Mouse (Mus musculus) thymus, adult 2 months (tissue): Measurements from ENCODE around the gene Pdk1. TPM values are rescaled to one million over a fixed set of nuclear protein-coding genes. Genes with fewer than 3 reads are reported as not detected.

Experiments used
- DNase-seq: peaks from one replicate; pipeline ENCODE4 v3.0.0; 2021
- H3K27ac ChIP-seq: fragments of 200-500 bp; 2 replicates; pipeline ENCODE4 v1.5.1; 2012; ENCODE audit warnings: low read length, control low read depth; ENCODE audit not compliant: control insufficient read depth, insufficient read depth
- H3K27me3 ChIP-seq: fragments of 200-500 bp; 2 replicates; pipeline ENCODE4 v1.6.1; 2012; ENCODE audit warnings: mild to moderate bottlenecking, low read length, moderate library complexity, mixed read lengths; ENCODE audit not compliant: control insufficient read depth, insufficient read depth
- H3K36me3 ChIP-seq: fragments of 200-500 bp; 2 replicates; pipeline ENCODE4 v1.6.1; 2012; ENCODE audit warnings: mild to moderate bottlenecking, low read length, moderate library complexity; ENCODE audit not compliant: control insufficient read depth, insufficient read depth
- H3K4me1 ChIP-seq: fragments of 200-500 bp; replicated peaks from 2 replicates; pipeline ENCODE4 v1.6.1; 2012; ENCODE audit warnings: low read length; ENCODE audit not compliant: control insufficient read depth, insufficient read depth
- H3K4me3 ChIP-seq: fragments of 200-500 bp; 2 replicates; pipeline ENCODE4 v1.5.1; 2012; ENCODE audit warnings: mild to moderate bottlenecking, low read length, control low read depth, moderate library complexity; ENCODE audit not compliant: control insufficient read depth, insufficient read depth
- CTCF ChIP-seq: fragments of 200-500 bp; IDR thresholded peaks from 2 replicates; pipeline ENCODE4 v1.5.1; 2012; ENCODE audit warnings: mild to moderate bottlenecking, control low read depth, low read length, moderate library complexity, borderline replicate concordance; ENCODE audit not compliant: control insufficient read depth, poor library complexity, insufficient read depth; ENCODE audit errors: extremely low read depth
- POLR2A ChIP-seq: fragments of 200-500 bp; IDR thresholded peaks from 2 replicates; pipeline ENCODE4 v1.6.1; 2012; ENCODE audit warnings: mild to moderate bottlenecking, low read length, control low read depth, moderate library complexity; ENCODE audit not compliant: control insufficient read depth, poor library complexity, insufficient read depth; ENCODE audit errors: extremely low read depth
- WGBS: fragments of 180-500 bp; shearing (Covaris S2); methylation state at CpG from one replicate; pipeline ENCODE4 v1.1.7; 2018; 5-methylcytosine and 5-hydroxymethylcytosine counted together
- polyA plus RNA-seq: library from polyadenylated mRNA; depleted of rRNA; stranded (reverse); fragments of >200 nt; gene quantifications from 2 replicates; pipeline ENCODE4 v1.2.3, GENCODE M21; 2012

Gene Pdk1
- polyA plus RNA-seq, 1 experiment, result 43.7 TPM

DNA sequence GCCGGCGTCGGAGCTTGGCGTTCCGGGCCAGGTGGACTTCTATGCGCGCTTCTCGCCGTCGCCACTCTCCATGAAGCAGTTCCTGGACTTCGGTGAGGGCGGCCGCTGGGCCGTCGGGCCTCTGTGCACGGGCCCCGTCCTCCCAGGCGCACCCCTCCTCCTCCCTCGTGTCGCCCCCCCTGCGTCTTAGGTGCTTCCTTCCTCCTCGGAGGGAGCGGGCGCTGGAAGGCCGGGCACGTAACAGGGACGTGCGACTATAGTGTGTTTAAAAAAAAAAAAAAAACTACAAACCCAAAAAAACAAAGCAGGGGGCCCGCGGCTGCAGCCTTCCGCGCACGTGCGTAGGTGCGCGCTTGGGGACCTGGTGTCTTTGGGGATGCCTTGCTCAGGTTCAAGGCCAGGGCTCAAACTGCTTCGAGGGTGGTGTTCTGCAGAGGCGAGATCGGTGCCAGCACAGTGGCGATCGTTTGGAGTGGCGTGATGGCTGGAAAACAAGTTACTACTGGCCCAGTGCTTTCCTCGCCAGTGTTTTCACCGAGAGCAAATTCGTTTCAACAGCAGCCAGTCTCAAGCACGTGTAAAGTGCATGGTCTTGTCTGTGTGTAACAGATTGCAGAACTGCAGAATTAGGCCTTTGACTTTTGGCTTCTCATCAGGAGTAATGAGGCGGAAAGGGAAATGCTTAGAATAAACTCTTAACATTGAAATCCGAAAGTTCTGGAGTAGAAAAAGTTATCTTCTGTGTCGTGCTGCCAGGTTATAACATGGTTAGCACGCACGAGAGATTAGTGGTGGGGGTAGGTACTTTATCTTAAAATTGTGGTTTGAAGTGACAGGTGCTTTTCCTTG, 674 bp downstream of the Pdk1 start:
- Histone ChIP-seq H3K4me1 (peaks cover 19% of the 10 kb centered on the region), H3K4me3 (peak overlapping the region; percentile 78), H3K27me3 (no peaks in the 10 kb centered on the region), H3K27ac (peak overlapping the region; percentile 97), H3K36me3 (peaks cover 4% of the 10 kb centered on the region; the same call in 1 of the 2 replicates)
- WGBS, result under 1% methylated on average over 51 of the region's 51 CpGs
- peak; percentile 83 for DNase-seq
- TF ChIP-seq POLR2A, result peak; percentile 13; the same call in 1 of the 2 replicates
- TF ChIP-seq CTCF, result no peak

DNA sequence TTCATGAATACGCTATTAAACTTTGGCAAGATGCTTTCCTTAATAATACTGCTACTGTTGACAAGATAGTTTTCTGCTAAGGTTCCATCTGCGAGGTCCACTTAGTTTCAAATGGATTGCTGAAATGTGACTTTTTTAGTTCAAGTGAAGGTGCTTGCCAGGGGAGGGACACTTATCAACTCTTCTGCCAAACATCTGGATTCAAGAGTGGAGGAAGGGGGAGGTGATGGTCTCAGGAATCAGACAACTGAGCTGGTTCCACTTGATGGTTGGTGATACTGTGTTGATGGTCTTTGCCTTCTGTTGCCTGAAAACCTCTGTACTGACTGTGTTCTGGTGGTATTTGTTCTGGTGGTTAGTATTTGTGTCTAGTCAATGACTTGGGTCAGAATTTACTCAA, 1.4 kb downstream of the Pdk1 start:
- H3K4me3 ChIP-seq, result 0 out of 2 replicates have a peak overlapping the region, but pooled peaks have one; percentile 9

DNA sequence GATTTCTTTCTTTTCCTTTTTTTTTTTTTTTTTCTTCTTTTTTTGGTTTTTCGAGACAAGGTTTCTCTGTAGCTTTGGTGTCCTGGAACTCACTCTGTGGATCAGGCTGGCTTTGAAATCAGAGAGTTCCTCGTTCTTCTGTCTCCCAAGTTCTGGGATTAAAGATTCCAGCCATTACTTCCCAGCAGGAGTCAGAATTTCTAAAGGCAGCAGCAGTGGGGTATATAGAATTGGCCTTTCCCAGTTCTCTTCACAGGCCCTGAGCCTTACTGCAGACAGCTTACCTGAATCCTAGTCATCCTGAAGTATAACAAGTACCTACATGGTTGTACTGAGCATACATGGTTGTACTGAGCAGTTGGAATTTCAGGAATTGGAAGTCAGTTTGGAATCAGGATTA, 1.8 kb downstream of the Pdk1 start:
- peak overlapping the region; percentile 22; the same call in 1 of the 2 replicates for H3K4me3 ChIP-seq
- peaks cover 17% of the 10 kb centered on the region for H3K4me1 ChIP-seq
- 59% methylated on average over 2 of the region's 2 CpGs for WGBS
- no peaks in the 10 kb centered on the region for H3K27me3 ChIP-seq
- peaks cover 4% of the 10 kb centered on the region; the same call in 1 of the 2 replicates for H3K36me3 ChIP-seq
- no peak for TF ChIP-seq CTCF
- no peak for TF ChIP-seq POLR2A
- peak overlapping the region; percentile 71 for H3K27ac ChIP-seq
- no peak for DNase-seq

More for the DNA sequence above, 1.4 kb downstream of the Pdk1 start:
- peak; percentile 13 for DNase-seq
- Histone ChIP-seq H3K36me3 (peaks cover 4% of the 10 kb centered on the region; the same call in 1 of the 2 replicates), H3K4me1 (peaks cover 17% of the 10 kb centered on the region), H3K27ac (peak overlapping the region; percentile 74; the same call in 1 of the 2 replicates), H3K27me3 (no peaks in the 10 kb centered on the region)
- TF ChIP-seq CTCF (no peak), POLR2A (no peak)
- 14% methylated on average over 2 of the region's 2 CpGs for whole genome bisulfite sequencing

DNA sequence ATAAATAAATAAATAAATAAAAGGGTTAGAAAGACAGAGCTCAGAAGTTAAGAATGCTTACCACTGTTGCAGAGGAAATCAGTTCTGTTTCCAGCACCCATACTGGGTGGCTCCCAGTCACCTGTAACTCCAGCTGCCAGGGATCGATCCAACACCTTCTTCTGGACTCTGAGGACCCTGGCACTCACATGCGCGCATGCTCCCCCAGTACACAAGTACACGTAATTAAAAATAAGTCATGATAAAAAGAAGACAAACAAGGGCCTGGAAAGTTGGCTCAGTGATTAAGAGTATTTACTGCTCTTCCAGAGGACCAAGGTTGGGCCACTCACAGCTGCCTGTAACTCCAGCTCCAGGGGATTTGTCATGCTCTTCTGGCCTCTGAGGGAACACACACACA, 4.8 kb downstream of the Pdk1 start:
- H3K4me1 ChIP-seq, result peaks cover 11% of the 10 kb centered on the region
- no peak overlapping the region for H3K4me3 ChIP-seq
- TF ChIP-seq POLR2A, result no peak
- no peak for TF ChIP-seq CTCF
- H3K27me3 ChIP-seq, result no peaks in the 10 kb centered on the region
- no peak overlapping the region for H3K27ac ChIP-seq
- peaks cover 26% of the 10 kb centered on the region for H3K36me3 ChIP-seq
- WGBS, result 100% methylated on average over 4 of the region's 4 CpGs
- no peak for DNase-seq

DNA sequence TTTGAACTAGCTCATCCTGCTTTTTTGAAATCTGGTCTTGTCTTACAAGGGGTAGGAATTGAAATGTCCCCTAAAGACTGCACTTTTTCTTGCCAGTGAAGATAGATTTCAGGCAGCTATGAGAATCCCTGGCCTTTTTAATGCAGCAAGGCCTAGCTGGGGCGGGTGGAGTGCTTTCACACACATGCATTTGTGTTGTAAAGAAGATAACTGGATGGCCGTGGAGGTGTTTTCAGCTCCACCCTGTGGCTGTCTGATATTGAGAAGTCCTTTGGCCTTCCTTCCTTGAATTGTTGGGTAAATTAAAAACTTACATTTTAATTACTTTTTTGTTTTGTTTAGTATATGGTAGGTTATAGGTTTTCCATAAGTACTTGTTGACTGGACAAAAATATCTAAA, 5.4 kb downstream of the Pdk1 start:
- 71% methylated on average over 2 of the region's 2 CpGs for WGBS
- H3K4me3 ChIP-seq, result no peak overlapping the region
- peaks cover 11% of the 10 kb centered on the region for H3K4me1 ChIP-seq
- no peak overlapping the region for H3K27ac ChIP-seq
- peaks cover 31% of the 10 kb centered on the region for H3K36me3 ChIP-seq
- no peaks in the 10 kb centered on the region for H3K27me3 ChIP-seq
- TF ChIP-seq POLR2A (no peak), CTCF (no peak)
- DNase-seq, result no peak

DNA sequence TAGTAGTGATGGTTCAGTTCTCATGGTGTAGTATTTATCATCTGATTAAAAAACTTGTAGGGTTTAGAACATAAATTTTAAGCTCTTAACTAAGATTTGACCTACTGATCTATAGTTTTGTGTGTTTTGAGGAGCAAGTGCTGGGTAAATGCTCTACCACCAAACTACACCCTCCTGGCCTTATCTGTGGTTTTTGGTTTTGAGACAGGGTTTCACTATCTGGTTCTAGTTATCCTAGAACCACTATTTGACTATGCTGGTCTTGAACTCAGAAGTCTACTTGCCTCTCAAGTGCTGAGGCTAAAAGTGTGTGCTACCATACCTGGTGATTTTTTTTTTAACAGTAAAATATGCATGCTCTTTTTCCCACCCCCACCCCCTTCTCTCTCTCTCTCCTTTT, 5.9 kb downstream of the Pdk1 start:
- H3K4me1 ChIP-seq, result peaks cover 9% of the 10 kb centered on the region
- H3K4me3 ChIP-seq, result no peak overlapping the region
- H3K27ac ChIP-seq, result no peak overlapping the region
- no peak for DNase-seq
- no peaks in the 10 kb centered on the region for H3K27me3 ChIP-seq
- peaks cover 36% of the 10 kb centered on the region for H3K36me3 ChIP-seq
- TF ChIP-seq CTCF (no peak), POLR2A (no peak)
